Mouse (Mus musculus) megakaryocyte, adult 5-6 weeks (primary cell): ENCODE measurements around the gene Dpp7. TPM values are rescaled to one million over a fixed set of nuclear protein-coding genes. Genes with fewer than 3 reads are reported as not detected.
A peak's percentile ranks its signal among the peaks of the same experiment; 100 is the strongest.

Experiments
- ATAC-seq: 2 replicates; pipeline ENCODE4 v1.8.0; 2016; ENCODE audit warnings: mild to moderate bottlenecking, inconsistent platforms; ENCODE audit not compliant: poor library complexity, severe bottlenecking
- total RNA-seq, 2 experiments: library from RNA; stranded (forward) in 1 of 2; stranded (reverse) in 1 of 2; fragments of 153-499, 151-499 nt in 1 of 2; fragments of 221-1000, 200-1000 nt in 1 of 2; gene quantifications; 2 replicates each; pipeline versions ENCODE4 v1.2.3 to v1.2.4; 2015 to 2017

Dpp7 gene
- total RNA-seq, 2 experiments from 2014 or later, result 30.5 to 50.7 TPM

GRCm38 (mm10) chr2:25318119-25318966 is 37.8 kb downstream of the Dpp7 start:
- ATAC-seq, result no peak

GRCm38 (mm10) chr2:25311491-25311891 is 44.7 kb downstream of the Dpp7 start:
- no peak for ATAC-seq

DNA sequence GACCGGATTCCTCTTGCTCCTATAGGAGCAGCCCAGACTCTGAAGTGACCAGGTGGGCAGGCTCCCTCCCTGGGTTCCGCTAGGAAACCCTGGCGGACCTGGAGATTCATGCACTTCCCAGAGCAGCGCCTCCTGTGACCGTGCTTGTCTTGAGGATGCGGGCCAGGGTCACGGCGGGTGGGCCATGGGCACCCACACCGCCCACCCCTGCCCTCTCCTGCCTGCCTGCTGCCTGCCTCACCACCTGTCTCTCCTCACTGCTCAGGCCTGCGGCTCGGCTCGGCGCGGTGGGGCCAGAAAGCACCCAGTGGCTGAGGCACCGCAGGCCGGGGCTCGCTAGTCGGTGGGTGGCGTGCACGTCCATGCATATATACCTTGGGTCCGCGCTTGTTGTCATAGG is 45.2 kb downstream of the Dpp7 start:
- ATAC-seq, result no peak

GRCm38 (mm10) chr2:25310180-25310579 is 46.0 kb downstream of the Dpp7 start:
- no peak for ATAC-seq

- ATAC-seq, result no peak
These were observed 50.4 kb downstream of the Dpp7 start for GRCm38 (mm10) chr2:25305587-25306359.

- ATAC-seq, result peak; percentile 72
These were observed 51.3 kb downstream of the Dpp7 start for GRCm38 (mm10) chr2:25304657-25305541.

GRCm38 (mm10) chr2:25303931-25304656 is 52.1 kb downstream of the Dpp7 start:
- no peak for ATAC-seq

GRCm38 (mm10) chr2:25303452-25303851 is 52.7 kb downstream of the Dpp7 start:
- no peak for ATAC-seq

Other genes starting within 250 kb of the Dpp7 start
Only the 30 nearest of the 36 such genes appear.
- gene Tor4a, start 159.5 kb downstream of the Dpp7 start, total RNA-seq (2015), result 17.4 and 19.7 TPM in 2 replicates
- 25.1 and 29.6 TPM in 2 replicates for gene Tor4a, start 159.5 kb downstream of the Dpp7 start, total RNA-seq (2017)
- 21.4 and 23.8 TPM in 2 replicates for gene Nelfb, start 144.9 kb downstream of the Dpp7 start, total RNA-seq (2015)
- gene Nelfb, start 144.9 kb downstream of the Dpp7 start, total RNA-seq (2017), result 30.1 and 36.5 TPM in 2 replicates
- gene Stpg3, start 141.7 kb downstream of the Dpp7 start, total RNA-seq (2015), result not detected in 2 replicates
- not detected in 2 replicates for gene Stpg3, start 141.7 kb downstream of the Dpp7 start, total RNA-seq (2017)
- gene Fam166a, start 137.6 kb downstream of the Dpp7 start, total RNA-seq (2015), result 0.20 and 0.57 TPM in 2 replicates
- not detected in 2 replicates for gene Fam166a, start 137.6 kb downstream of the Dpp7 start, total RNA-seq (2017)
- gene Tubb4b, start 131.7 kb downstream of the Dpp7 start, total RNA-seq (2015), result 269 and 285 TPM in 2 replicates
- gene Tubb4b, start 131.7 kb downstream of the Dpp7 start, total RNA-seq (2017), result 371 and 385 TPM in 2 replicates
- not detected in 2 replicates for gene Slc34a3, start 122.0 kb downstream of the Dpp7 start, total RNA-seq (2015)
- gene Slc34a3, start 122.0 kb downstream of the Dpp7 start, total RNA-seq (2017), result not detected in 2 replicates
- not detected in 2 replicates for gene Rnf224, start 119.6 kb downstream of the Dpp7 start, total RNA-seq (2015)
- not detected in 2 replicates for gene Rnf224, start 119.6 kb downstream of the Dpp7 start, total RNA-seq (2017)
- gene Rnf208, start 114.1 kb downstream of the Dpp7 start, total RNA-seq (2015), result 0.14 TPM in 1 of 2 replicates, not detected in the other
- not detected in 2 replicates for gene Rnf208, start 114.1 kb downstream of the Dpp7 start, total RNA-seq (2017)
- gene Cysrt1, start 113.9 kb downstream of the Dpp7 start, total RNA-seq (2015), result not detected in 2 replicates
- gene Cysrt1, start 113.9 kb downstream of the Dpp7 start, total RNA-seq (2017), result not detected in 2 replicates
- gene AL732309.1, start 109.5 kb downstream of the Dpp7 start, total RNA-seq (2015), result 4.7 TPM in 2 replicates
- 1.7 TPM in 1 of 2 replicates, not detected in the other for gene AL732309.1, start 109.5 kb downstream of the Dpp7 start, total RNA-seq (2017)
- gene Tmem203, start 100.9 kb downstream of the Dpp7 start, total RNA-seq (2015), result 8.4 and 13.1 TPM in 2 replicates
- gene Tmem203, start 100.9 kb downstream of the Dpp7 start, total RNA-seq (2017), result 7.4 and 10.9 TPM in 2 replicates
- 7.5 and 10.5 TPM in 2 replicates for gene Tprn, start 93.7 kb downstream of the Dpp7 start, total RNA-seq (2015)
- 5.2 and 6.0 TPM in 2 replicates for gene Tprn, start 93.7 kb downstream of the Dpp7 start, total RNA-seq (2017)
- 159 TPM in 2 replicates for gene Ssna1, start 83.9 kb downstream of the Dpp7 start, total RNA-seq (2015)
- 61.1 and 86.0 TPM in 2 replicates for gene Ssna1, start 83.9 kb downstream of the Dpp7 start, total RNA-seq (2017)
- 28.9 and 40.5 TPM in 2 replicates for gene Anapc2, start 83.9 kb downstream of the Dpp7 start, total RNA-seq (2015)
- gene Anapc2, start 83.9 kb downstream of the Dpp7 start, total RNA-seq (2017), result 25.1 and 32.1 TPM in 2 replicates
- not detected in 2 replicates for gene Tmem210, start 68.2 kb downstream of the Dpp7 start, total RNA-seq (2015)
- gene Tmem210, start 68.2 kb downstream of the Dpp7 start, total RNA-seq (2017), result not detected in 2 replicates
- gene Lrrc26, start 66.4 kb downstream of the Dpp7 start, total RNA-seq (2015), result not detected in 2 replicates
- not detected in 2 replicates for gene Lrrc26, start 66.4 kb downstream of the Dpp7 start, total RNA-seq (2017)
- gene Grin1, start 37.2 kb downstream of the Dpp7 start, total RNA-seq (2015), result not detected in 2 replicates
- not detected in 2 replicates for gene Grin1, start 37.2 kb downstream of the Dpp7 start, total RNA-seq (2017)
- gene Man1b1, start 24.0 kb downstream of the Dpp7 start, total RNA-seq (2015), result 14.8 TPM in 2 replicates
- 36.8 and 40.8 TPM in 2 replicates for gene Man1b1, start 24.0 kb downstream of the Dpp7 start, total RNA-seq (2017)
- gene Uap1l1, start 9.3 kb upstream of the Dpp7 start, total RNA-seq (2015), result 34.4 and 36.0 TPM in 2 replicates
- gene Uap1l1, start 9.3 kb upstream of the Dpp7 start, total RNA-seq (2017), result 11.0 and 12.6 TPM in 2 replicates
- gene Sapcd2, start 16.0 kb upstream of the Dpp7 start, total RNA-seq (2015), result 4.9 and 5.5 TPM in 2 replicates
- 3.6 and 4.6 TPM in 2 replicates for gene Sapcd2, start 16.0 kb upstream of the Dpp7 start, total RNA-seq (2017)
- gene Entpd2, start 39.5 kb upstream of the Dpp7 start, total RNA-seq (2015), result not detected in 2 replicates
- gene Entpd2, start 39.5 kb upstream of the Dpp7 start, total RNA-seq (2017), result not detected in 2 replicates
- not detected in 2 replicates for gene Npdc1, start 43.0 kb upstream of the Dpp7 start, total RNA-seq (2015)
- gene Npdc1, start 43.0 kb upstream of the Dpp7 start, total RNA-seq (2017), result not detected in 2 replicates
- gene Fut7, start 66.9 kb upstream of the Dpp7 start, total RNA-seq (2015), result 10.1 and 11.6 TPM in 2 replicates
- gene Fut7, start 66.9 kb upstream of the Dpp7 start, total RNA-seq (2017), result 20.4 and 21.5 TPM in 2 replicates
- gene Abca2, start 72.3 kb upstream of the Dpp7 start, total RNA-seq (2015), result 25.5 and 33.3 TPM in 2 replicates
- gene Abca2, start 72.3 kb upstream of the Dpp7 start, total RNA-seq (2017), result 12.0 and 13.0 TPM in 2 replicates
- gene Clic3, start 100.5 kb upstream of the Dpp7 start, total RNA-seq (2015), result not detected in 2 replicates
- gene Clic3, start 100.5 kb upstream of the Dpp7 start, total RNA-seq (2017), result not detected in 2 replicates
- gene Paxx, start 104.7 kb upstream of the Dpp7 start, total RNA-seq (2015), result 36.3 and 36.5 TPM in 2 replicates
- gene Paxx, start 104.7 kb upstream of the Dpp7 start, total RNA-seq (2017), result 25.7 and 29.6 TPM in 2 replicates
- not detected in 2 replicates for gene Ptgds, start 113.7 kb upstream of the Dpp7 start, total RNA-seq (2015)
- gene Ptgds, start 113.7 kb upstream of the Dpp7 start, total RNA-seq (2017), result not detected in 2 replicates
- gene Lcn12, start 137.6 kb upstream of the Dpp7 start, total RNA-seq (2015), result not detected in 2 replicates
- not detected in 2 replicates for gene Lcn12, start 137.6 kb upstream of the Dpp7 start, total RNA-seq (2017)
- gene Fbxw5, start 144.4 kb upstream of the Dpp7 start, total RNA-seq (2015), result 23.4 and 32.3 TPM in 2 replicates
- gene Fbxw5, start 144.4 kb upstream of the Dpp7 start, total RNA-seq (2017), result 15.5 and 19.8 TPM in 2 replicates
- 0.18 and 2.1 TPM in 2 replicates for gene C8g, start 145.4 kb upstream of the Dpp7 start, total RNA-seq (2015)
- 0.44 and 1.2 TPM in 2 replicates for gene C8g, start 145.4 kb upstream of the Dpp7 start, total RNA-seq (2017)